Mouse (Mus musculus): ENCODE measurements at regions not wholly inside any gene's neighbourhood (a gene's known extent, or its start where the extent isn't known, plus 50 kb on each side); places are given as distances from the start of the nearest gene placed in this dataset.
A peak's percentile ranks its signal among the peaks of the same experiment; 100 is the strongest.

DNA sequence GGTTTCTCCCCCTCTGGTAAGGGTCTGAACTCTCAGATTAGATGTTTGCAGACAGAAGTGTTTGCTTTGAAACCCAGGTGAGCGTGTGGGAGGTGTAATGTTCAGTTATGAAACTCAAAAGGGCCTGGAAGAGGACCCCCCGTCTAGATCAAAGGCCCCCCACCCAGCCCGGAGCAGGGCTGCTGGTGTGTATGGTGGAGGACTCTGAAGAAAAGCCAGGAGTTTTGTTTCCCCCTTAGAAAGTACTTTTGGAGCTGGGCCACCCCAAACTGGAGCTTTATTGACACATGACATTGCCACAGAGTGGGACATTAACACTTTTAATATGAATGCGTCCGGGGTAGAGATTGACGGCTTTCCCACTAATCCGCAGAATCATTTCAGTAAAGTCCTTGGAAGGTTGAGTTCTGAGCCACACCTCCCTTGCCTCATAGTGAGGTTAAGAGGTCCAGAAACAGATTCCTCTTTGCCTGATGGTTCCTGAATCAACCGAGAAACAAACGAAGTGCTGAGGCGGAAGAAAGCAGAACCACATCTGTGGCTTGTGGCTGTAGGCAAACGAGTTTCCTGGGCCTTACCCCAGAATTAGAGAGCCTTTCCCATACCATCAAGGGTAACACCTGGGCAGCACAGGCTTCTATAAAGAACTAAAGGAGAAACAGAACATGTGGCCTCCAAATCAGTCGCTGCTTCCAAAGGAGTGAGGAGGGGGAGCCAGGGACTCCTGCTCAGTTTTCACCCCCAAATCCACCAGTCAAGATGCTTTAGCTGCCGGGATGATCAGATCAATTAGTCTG is 78.0 kb upstream of the Ralgps2 start:
- peak; percentile 87 to 93 for ATAC-seq (replicated peaks in 1 of 2; ENCODE audit: insufficient read depth in 1 of 2, low FRiP score in 2 of 2, low TSS enrichment in 1 of 2, low read depth in 1 of 2, poor library complexity in 2 of 2, severe bottlenecking in 2 of 2)

- peak; percentile 9 to 26; a peak in 1 of 4 replicates for ATAC-seq (replicated peaks in 1 of 2; ENCODE audit: insufficient read depth in 1 of 2, low FRiP score in 2 of 2, low TSS enrichment in 1 of 2, low read depth in 1 of 2, poor library complexity in 2 of 2, severe bottlenecking in 2 of 2)
Observed at GRCm38 (mm10) chr1:157016625-157017024, 77.2 kb upstream of the Ralgps2 start.

GRCm38 (mm10) chr1:157014532-157015497 is 75.4 kb upstream of the Ralgps2 start:
- no peak for ATAC-seq (replicated peaks in 1 of 2; ENCODE audit: insufficient read depth in 1 of 2, low FRiP score in 2 of 2, low TSS enrichment in 1 of 2, low read depth in 1 of 2, poor library complexity in 2 of 2, severe bottlenecking in 2 of 2)

DNA sequence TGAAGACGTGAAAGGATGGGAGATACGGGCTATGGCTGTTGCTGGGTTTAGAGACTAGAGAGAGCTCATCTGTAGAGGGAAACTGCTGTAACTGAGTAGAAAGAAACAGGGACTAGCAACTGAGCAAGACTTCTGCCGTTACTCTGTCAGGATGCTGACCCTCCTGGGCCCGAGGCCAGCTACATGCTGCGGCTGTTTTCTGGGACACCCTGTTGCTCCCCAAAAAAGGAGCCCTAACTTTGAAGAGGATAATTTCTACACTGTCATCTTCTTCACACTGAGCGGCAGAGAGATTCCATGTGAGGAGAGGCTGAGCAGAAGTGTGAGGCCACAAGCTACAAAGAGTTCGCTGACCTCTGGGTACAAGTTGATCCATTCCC is 74.2 kb upstream of the Ralgps2 start:
- ATAC-seq (replicated peaks in 1 of 2; ENCODE audit: insufficient read depth in 1 of 2, low FRiP score in 2 of 2, low TSS enrichment in 1 of 2, low read depth in 1 of 2, poor library complexity in 2 of 2, severe bottlenecking in 2 of 2) = no peak

GRCm38 (mm10) chr1:157012950-157013668 is 73.7 kb upstream of the Ralgps2 start:
- ATAC-seq (replicated peaks in 1 of 2; ENCODE audit: insufficient read depth in 1 of 2, low FRiP score in 2 of 2, low TSS enrichment in 1 of 2, low read depth in 1 of 2, poor library complexity in 2 of 2, severe bottlenecking in 2 of 2) = no peak

DNA sequence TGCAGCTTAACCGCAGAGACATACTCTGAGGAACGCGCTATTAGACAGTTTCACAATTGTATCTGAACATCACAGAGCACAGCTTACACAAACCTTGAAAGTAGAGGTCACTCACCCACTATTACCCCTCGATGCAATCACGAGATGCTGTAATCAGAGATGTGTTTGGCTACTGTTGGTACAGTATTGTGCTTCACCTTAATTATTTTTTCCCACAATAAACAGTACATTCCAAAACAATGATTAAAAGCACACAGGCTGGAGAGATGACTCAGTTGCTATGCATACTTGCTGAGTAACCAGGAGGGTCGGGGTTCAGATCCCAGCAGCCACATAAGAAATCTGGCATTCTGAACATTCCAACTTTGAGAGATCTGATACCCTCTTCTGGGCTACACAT is 71.8 kb upstream of the Ralgps2 start:
- no peak for ATAC-seq (replicated peaks in 1 of 2; ENCODE audit: insufficient read depth in 1 of 2, low FRiP score in 2 of 2, low TSS enrichment in 1 of 2, low read depth in 1 of 2, poor library complexity in 2 of 2, severe bottlenecking in 2 of 2)

DNA sequence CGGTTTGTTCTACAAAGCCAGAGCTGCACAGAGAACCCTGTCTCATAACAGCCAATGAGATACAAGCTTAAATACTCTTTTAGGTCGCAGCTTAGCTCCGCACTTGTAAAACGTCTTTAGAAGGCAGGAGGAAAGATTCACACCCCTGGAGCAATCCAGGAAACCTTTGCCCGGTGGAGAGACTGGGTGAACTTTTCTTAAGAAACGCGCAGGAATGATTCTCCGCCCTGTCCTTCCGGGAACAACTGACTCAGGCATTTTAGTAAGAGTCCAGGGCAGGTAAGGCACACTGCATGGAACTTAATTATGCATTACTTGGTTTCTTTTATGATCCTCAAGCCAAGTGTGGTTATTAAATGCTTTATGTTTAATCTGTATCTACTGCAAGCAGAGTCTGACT is 70.0 kb upstream of the Ralgps2 start:
- no peak for ATAC-seq (replicated peaks in 1 of 2; ENCODE audit: insufficient read depth in 1 of 2, low FRiP score in 2 of 2, low TSS enrichment in 1 of 2, low read depth in 1 of 2, poor library complexity in 2 of 2, severe bottlenecking in 2 of 2)

DNA sequence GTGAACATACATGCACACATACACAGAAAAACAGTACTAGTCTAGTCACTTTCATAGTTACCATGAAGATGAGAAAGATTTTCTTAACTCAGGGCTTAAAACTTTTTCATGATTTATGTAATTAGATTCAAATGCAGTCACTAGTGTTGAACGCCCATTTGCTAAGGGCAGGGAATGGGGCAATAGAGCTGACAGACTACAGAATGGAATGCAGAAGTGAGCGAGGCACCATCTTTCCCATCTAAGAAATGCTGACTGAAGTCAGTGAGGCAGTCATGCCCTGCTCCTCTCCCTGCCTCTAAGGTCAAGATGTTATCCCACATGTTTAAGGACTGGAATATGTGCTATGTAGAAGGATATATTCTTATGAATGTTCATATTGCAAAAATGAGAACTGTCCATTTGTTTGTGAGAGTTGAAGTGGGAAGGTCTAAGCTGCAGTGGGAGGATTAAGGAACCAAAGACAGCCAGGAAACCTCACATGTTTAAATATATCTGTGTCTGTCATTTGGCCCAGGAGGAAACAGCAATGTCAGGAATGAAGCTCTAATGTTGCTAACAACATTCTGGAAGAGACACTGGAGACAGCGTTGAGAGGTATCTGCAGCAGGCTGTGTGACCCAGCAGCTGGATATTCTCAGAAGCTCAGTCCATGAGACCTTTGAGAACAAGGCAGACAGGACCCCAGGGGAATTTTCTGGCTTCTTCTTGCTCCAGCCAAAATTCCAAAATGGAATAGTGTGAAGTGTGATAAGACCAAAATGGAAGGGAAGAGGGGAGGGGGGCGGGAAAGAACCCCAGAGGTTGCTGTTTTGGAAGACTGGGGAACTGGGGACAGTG is 68.7 kb upstream of the Ralgps2 start:
- no peak for ATAC-seq (replicated peaks in 1 of 2; ENCODE audit: insufficient read depth in 1 of 2, low FRiP score in 2 of 2, low TSS enrichment in 1 of 2, low read depth in 1 of 2, poor library complexity in 2 of 2, severe bottlenecking in 2 of 2)

- ATAC-seq (replicated peaks in 1 of 2; ENCODE audit: insufficient read depth in 1 of 2, low FRiP score in 2 of 2, low TSS enrichment in 1 of 2, low read depth in 1 of 2, poor library complexity in 2 of 2, severe bottlenecking in 2 of 2) = no peak
Observed at GRCm38 (mm10) chr1:157004312-157005074, 65.1 kb upstream of the Ralgps2 start.

GRCm38 (mm10) chr1:157003034-157003433 is 63.6 kb upstream of the Ralgps2 start:
- no peak for ATAC-seq (replicated peaks in 1 of 2; ENCODE audit: insufficient read depth in 1 of 2, low FRiP score in 2 of 2, low TSS enrichment in 1 of 2, low read depth in 1 of 2, poor library complexity in 2 of 2, severe bottlenecking in 2 of 2)

DNA sequence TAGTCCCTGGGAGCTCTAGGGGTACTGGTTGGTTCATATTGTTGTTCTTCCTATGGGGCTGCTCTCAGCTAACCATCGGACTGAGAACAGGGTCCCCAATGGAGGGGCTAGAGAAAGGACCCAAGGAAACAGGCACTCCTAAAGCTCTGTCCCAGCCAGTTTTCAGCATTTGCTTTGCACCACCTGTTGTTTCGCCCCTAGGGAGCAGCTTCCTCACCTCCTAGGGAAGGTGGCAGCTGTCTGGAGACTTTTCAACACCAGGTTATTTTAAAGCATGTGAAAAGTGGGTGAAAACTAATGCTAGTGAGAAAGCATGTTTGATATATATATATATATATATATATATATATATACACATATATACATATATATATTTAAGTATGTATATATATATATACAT is 62.8 kb upstream of the Ralgps2 start:
- ATAC-seq (replicated peaks in 1 of 2; ENCODE audit: insufficient read depth in 1 of 2, low FRiP score in 2 of 2, low TSS enrichment in 1 of 2, low read depth in 1 of 2, poor library complexity in 2 of 2, severe bottlenecking in 2 of 2) = no peak

- 0 out of 4 replicates have a peak, but pooled peaks have one; percentile 35 to 37 for ATAC-seq (replicated peaks in 1 of 2; ENCODE audit: insufficient read depth in 1 of 2, low FRiP score in 2 of 2, low TSS enrichment in 1 of 2, low read depth in 1 of 2, poor library complexity in 2 of 2, severe bottlenecking in 2 of 2)
Observed at GRCm38 (mm10) chr1:157001008-157001660, 61.7 kb upstream of the Ralgps2 start.

DNA sequence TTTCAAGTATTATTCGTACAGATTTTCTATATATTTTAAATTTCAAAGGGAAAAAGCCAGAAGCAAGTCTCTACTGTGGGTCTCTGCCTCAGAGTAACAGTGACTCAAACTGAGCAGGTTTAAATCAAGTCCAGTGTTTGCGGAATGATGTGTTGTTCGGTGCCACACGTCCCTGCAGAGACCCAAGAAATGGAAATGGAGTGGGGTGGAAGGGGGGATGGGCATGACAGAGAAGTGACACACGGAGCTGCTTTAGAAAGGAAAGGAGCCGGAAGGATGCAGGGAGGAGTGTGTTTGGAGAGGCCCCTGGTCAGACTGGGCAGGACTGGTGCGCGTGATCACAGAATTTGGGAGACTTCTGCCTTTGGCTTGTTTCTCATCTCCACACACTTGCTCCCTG is 60.5 kb upstream of the Ralgps2 start:
- ATAC-seq (replicated peaks in 1 of 2; ENCODE audit: insufficient read depth in 1 of 2, low FRiP score in 2 of 2, low TSS enrichment in 1 of 2, low read depth in 1 of 2, poor library complexity in 2 of 2, severe bottlenecking in 2 of 2) = no peak

GRCm38 (mm10) chr1:156999272-156999671 is 59.8 kb upstream of the Ralgps2 start:
- no peak for ATAC-seq (replicated peaks in 1 of 2; ENCODE audit: insufficient read depth in 1 of 2, low FRiP score in 2 of 2, low TSS enrichment in 1 of 2, low read depth in 1 of 2, poor library complexity in 2 of 2, severe bottlenecking in 2 of 2)

DNA sequence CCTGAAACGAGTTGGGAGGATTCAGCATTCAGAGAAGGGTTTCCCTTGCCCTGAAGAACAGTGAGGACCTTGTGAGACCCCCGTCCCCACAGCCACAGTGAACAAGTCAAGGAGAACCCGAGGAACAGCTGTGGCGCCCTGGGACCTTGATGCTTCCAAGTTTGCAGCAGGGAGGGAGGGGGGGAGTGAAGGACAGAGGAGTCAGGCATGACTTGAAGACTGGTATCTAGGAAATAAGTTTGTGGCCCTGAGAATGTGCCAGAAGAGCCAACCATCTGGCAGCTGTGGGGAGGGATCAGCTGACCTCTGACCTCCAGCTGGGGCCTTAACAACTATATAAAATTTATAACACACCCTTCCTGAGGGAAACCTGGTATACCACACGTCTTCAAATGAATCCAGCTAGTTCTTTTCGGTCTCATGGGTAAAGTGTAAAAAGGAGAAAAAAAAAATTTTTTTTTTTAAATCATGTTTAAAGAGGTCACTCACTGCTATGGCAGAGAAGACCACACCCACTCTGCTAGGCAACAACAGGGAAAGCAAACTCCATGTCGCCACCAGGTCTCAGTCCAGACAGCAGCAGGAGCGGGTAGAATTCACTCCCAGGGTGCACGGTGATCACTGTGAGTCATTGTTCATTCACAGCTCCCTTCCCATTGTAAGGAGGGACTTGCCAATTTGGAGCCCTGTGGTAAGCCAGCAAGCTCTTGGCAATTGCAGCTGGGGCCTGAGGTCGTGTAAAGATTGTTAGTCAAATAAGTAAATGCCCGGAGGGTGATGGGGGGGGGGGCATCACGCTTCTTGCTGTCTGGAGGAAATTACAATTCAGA is 58.3 kb upstream of the Ralgps2 start:
- no peak for ATAC-seq (replicated peaks in 1 of 2; ENCODE audit: insufficient read depth in 1 of 2, low FRiP score in 2 of 2, low TSS enrichment in 1 of 2, low read depth in 1 of 2, poor library complexity in 2 of 2, severe bottlenecking in 2 of 2)
